Mouse (Mus musculus) kidney, adult 2 months (tissue): ENCODE measurements around the gene Pomt1.
"Not testable (repeated sequence)": the region's sequence is repeated elsewhere in the genome, so short reads cannot be mapped to it uniquely, and the experiment has no call there.

Source experiments
- CTCF ChIP-seq: fragments of 200-500 bp; conservative IDR thresholded peaks from 2 replicates; pipeline ENCODE4 v1.5.1; 2011; ENCODE audit warnings: low read depth, mild to moderate bottlenecking, control low read depth, low read length, moderate library complexity, mixed read lengths; ENCODE audit not compliant: insufficient read depth, insufficient read length
- POLR2A ChIP-seq: fragments of 200-500 bp; IDR thresholded peaks from one replicate; pipeline ENCODE4 v1.6.1; 2011; ENCODE audit warnings: low read depth, low read length, control low read depth

DNA sequence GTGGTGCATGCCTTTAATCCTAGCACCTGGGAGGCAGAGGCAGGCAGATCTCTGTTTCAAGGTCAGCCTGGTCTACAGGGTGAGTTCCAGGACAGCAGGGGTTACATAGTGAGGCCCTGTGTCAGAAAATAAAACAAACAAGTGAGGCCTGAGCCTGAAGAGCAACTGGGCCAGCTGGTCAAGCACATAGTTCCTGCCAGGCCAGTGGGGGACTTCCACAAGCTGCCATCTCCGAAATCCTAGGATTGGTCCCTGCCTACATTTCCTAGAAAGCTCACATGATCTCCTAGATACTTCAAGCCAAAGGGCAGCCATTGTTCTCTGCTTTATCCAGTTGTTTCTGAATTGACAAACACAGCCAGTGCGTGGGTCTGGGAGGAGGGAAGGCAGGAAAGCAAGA, 59.5 kb downstream of the Pomt1 start:
- not testable (repeated sequence) for TF ChIP-seq CTCF, POLR2A
